Mouse (Mus musculus) ovary, postnatal 36 days (tissue): ENCODE measurements at regions not wholly inside any gene's neighbourhood (a gene's known extent, or its start where the extent isn't known, plus 50 kb on each side); places are given as distances from the start of the nearest gene placed in this dataset.

Experiments used
- DNase-seq: peaks from one replicate; pipeline ENCODE4 v3.0.0; 2022; ENCODE audit warnings: low spot score, mixed read lengths

DNA sequence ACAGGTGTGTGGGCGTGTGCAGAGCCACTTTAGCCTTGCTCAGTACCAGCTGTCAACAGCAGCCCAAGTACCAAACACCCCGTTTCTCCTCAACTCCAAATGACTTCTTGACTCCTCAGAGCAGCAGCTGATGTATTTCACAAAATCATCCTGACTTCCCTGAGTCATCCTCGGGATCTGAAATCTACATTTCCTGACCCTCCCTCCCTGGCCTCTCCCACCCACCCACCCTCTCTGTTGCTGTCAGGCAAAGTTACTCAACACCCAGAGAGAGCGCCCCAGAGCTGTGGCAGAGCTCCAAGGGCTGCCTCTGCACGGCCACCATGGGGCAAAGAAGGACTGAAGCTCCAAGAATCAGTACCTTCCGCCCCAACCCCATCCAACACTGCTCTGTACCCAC, 83.5 kb upstream of the Cyp1b1 start:
- no peak for DNase-seq

DNA sequence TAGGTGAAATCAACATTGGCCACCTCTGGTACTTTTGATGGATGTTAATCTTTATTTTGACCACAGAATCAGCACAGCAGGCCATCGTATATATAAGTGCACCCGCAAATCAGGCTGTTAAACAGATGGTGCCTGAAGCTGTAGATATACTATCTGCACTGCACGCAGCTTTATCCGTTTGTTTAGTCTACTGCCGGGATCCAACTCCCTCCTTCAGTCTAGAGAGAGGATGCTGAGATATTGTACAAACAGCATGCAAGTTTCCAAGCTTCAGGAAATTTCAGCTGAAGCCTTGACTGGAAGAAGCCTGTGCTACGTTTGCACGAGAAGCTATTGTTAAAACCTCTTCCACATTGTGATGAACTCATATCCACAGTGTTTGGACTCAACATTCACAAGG, 75.3 kb upstream of the Cyp1b1 start:
- no peak for DNase-seq

DNA sequence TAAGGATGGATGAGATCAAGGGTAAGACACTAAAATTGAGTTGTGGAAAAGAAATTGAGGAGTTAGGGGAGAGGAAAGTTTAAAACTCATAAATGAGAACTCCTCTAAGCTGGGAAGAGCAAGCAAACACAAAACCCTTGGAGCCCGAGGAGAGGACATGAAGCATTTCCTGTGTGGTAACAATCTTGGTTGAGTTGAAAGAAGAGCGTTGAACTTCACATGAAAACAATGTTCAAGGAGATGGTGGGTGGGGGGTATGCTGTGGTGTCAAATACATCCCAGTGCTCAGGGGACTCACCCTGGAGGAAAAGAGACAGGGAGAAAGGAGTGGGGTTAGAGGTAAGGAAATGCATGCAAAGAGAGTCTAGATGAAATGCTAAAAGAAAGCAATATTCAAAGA, 72.3 kb upstream of the Cyp1b1 start:
- DNase-seq: no peak

DNA sequence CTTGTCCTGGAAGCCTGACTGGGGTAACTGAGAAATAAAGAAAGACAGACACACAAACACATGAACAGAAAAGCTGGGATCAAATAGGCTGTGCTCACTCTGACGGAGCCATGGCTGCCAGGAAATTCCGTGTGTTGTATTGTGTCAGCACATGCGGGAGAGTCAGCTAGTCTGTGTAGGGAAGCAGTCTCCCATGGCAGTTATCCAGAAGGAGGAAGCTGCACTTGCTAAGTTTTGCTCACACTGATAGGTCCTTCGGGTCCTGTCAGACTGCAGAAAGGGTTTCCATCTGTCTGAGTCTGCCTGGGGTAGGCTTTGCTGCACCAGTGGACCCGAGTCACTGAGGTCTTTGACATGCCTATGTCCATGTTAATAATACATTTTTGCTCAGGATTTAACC, 71.8 kb upstream of the Cyp1b1 start:
- DNase-seq: no peak

DNA sequence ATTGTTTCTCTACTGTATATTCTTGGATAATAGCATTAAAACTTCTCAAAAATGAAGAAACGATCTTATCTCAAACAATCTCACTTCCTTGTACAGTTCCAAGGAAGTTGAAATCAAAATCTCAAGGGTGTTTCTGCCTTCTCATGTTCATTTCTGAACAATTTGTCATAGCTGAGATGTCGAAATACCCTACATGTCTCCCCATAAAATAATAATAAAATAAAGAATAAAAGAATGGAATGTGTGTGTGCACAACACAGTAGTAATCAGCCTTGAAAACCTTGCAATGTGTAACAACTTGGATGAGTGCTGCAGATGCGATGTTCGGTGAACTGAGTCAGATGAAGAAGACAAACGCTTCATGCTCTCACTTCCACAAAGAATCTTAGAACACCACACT, 71.4 kb upstream of the Cyp1b1 start:
- no peak for DNase-seq

DNA sequence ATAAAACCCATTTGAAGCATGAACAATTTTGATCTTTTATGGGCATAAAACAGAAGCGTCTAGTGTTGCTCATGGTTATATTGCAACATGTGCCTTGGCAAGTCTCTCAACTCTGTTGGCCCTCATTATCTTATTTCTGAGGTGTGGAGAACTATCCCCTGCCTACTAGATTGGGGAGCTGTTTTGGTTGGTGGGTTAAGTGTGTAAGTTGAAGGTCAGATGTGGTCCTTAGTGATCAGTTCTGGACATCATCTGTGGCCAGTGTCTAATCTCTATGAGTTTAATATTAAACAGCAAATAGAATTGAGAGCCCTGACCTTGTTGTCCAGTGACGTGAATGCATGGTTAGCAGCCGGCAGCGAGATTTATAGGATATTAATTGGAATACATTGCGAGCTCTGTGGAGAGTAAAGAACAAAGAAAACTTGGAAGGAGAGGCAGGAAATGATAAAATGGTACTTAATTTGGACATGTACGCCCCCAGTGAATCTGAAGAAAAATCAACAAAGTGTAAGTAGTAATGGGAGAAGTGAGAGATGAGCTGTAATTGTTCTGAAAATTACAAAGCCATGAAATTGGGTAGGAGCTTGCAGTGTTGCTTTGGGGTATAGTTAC, 69.5 kb upstream of the Cyp1b1 start:
- DNase-seq: no peak

DNA sequence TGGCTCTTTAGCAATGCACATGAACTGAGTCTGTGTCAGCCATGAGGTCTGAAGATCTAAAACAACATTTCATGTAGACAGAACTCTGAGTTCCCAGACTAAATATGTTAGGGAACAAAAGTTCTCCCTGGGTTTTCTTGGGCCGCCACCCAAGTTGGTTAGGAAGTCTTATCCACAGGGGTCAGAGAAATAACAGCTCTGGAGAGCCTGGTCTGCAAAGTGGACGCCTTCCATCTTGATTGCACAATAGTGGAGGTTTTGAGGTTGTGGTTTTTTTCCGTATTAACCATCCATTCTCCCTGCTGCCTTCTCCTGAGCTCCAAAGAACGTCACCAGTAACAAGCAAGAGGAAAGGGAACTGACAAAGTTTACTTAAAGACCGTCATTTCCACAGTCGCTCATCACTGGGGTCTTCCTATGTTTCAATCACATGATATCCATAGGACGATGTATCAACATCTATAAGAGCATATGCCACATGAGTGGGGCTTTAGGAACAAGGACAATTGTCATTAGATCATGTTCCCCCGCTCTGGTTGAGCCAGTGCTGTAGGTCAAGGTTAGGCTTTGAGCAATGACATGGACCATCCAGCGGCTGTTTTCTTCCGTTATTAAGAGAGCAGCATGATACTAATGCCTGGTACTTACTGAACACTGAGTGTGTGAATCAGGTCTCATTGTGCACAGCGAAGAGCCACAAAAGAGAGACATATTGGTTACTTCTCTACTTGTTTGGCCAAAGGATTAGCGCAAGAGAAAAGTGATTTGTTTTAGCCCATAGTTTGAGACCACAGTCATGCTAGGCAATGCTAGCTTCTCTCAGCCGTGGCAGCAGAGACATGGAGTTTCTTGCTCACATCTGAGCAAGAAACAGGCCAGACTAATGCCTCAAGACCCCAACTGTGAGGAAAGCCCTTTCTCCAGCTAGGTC, 67.1 kb upstream of the Cyp1b1 start:
- DNase-seq: peak; percentile 52

DNA sequence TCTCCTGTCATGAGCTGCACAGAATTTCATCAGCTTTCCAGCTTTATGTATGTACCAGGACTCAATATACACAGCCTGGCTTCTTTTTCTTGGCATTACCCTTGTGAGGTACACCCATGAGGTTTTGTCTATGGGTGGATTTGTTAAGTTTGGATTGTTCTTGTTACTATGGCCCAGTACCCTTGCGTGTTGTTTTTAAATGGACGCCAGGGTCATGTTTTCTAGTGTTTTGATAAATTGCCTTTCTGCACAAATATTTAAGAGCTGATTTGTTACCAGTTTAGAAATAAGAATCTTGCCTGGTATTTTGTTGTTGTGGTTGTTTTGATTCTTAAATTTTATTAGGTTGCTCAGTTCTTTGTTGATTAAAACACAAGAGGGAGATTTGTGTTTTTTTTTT, 66.4 kb upstream of the Cyp1b1 start:
- DNase-seq: no peak

DNA sequence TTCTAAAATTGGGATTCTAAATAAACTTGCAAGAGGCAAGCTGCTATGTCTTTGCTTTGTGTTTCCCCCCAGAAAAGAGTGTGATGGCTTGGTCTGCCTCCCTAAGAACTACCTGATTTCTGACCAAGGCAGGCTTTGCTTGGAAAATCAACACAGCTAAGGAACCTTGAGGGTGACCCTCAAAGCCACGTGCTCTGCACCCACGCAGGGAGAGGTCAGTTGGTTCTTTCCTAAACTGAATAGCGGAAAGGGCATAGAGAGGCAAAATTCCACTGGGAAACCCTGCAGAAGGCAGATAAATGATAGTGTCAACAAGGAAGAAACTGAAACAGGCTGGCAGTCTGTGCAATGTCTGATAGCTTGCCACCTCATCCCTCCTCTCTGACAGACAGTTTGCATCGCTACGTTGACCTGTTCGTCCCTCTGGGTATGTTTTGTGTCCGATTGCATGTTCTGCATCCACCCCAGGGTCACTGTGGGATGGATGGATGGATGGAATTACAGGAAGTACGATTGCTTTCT, 63.1 kb upstream of the Cyp1b1 start:
- peak; percentile 57 for DNase-seq

DNA sequence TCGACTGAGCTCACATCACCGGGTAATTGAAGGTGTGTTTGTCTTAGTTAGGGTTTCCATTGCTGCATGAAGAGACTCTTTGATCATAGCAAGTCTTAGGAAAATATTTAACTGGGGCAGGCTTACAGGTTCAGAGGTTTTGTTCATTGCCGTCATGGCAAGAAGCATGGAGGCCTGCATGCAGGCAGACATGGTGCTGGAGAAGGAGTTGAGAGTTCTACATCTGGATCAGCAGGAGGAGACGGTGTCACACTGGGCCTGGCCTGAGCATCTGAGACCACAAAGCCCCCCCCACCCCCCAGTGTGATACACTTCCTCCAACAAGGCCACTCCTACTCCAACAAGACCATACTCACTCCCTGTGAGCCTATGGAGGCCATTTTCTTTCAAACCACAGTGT, 61.3 kb upstream of the Cyp1b1 start:
- no peak for DNase-seq

DNA sequence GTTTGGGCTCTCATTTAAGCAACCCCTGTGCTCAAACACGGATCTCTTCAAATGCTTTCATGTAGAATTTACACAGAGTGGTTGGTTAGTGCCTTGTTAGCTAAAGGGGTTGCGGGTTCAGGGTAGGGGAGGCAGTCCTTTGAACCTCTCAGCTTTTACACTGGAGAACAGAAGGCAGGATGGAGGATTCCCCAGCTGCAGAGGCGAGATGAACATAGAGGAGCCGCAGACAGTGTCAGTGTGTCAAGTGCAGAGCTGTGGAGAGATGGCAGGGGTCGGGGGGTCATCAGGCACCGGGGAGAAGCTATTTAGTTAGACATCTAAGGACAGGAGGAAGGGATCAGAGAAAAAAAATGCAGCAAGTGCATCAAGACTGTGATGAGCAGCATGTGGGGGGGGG, 60.4 kb upstream of the Cyp1b1 start:
- no peak for DNase-seq

DNA sequence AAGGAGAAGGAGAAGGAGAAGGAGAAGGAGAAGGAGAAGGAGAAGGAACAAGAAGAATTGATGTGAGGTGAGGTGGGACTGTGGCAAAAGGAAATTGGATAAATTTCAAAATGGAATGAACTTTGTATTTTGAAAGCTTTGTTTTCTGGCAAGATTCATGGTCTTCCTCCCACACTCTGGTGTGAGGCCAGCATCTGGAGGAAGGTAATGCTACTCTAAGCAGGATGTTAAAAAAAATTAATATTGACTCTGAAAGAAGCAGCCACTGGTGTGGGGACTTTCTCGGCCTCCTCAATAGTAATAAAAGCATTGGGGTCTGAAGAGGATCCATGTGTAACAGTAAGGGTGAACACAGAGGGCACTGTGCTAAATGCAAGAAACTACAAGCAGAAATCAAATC, 59.4 kb upstream of the Cyp1b1 start:
- DNase-seq: no peak

DNA sequence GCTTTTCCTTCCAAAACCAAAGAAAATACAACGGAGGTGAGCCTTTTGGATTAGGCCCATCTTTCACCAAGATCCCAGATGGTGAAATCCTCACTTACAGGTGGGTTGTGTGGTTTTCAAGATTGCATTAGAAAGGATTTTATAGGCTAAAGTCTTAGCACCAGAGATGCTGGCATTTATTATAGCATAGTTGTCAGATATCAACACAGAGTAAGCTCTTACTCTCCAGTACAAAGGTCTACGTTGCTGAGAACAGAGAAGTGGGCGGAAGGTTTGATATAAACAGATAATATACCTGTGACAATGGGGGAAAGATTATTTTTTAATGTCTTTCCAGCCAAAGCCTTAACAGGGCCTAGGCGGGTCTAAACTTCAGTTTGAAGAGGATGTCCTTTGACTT, 57.4 kb upstream of the Cyp1b1 start:
- no peak for DNase-seq

DNA sequence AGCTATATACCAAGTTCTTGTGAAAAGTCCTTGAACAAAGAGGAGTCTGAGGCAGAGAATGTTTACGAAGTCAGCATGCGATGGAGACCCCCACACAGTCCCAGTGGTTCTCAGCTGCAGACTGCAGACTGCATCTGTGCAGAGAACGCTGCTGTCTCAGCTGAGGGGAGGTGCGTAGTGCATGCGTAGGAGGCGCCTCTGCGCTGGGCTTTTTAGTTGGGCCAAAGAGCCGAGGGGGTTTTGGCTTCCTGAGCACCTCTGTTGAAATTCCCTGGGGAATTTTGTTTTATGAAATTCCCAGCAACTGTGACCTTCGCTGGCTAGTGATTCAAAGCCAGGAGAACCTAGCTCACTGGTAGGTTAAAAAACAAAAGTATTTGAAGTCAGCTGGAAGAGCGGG, 56.9 kb upstream of the Cyp1b1 start:
- peak; percentile 66 for DNase-seq

DNA sequence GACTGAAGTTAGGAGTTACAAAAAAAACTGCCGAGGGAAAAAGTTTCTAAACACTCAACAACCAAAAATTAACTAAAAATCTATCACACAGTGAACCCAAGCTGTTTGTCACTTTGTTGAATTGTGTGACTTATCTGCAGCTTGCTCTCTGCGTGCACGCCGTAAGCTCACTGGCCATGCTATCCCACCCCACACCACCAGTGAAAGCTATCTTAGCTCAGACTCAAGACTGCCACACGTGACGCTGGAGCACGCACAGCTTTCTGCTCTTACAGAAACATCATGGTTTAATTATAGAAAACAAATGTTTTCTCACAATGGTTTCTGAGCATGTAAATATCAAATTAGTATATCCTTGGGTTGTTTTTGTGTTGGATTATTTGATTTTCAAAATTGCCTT, 56.0 kb upstream of the Cyp1b1 start:
- no peak for DNase-seq

DNA sequence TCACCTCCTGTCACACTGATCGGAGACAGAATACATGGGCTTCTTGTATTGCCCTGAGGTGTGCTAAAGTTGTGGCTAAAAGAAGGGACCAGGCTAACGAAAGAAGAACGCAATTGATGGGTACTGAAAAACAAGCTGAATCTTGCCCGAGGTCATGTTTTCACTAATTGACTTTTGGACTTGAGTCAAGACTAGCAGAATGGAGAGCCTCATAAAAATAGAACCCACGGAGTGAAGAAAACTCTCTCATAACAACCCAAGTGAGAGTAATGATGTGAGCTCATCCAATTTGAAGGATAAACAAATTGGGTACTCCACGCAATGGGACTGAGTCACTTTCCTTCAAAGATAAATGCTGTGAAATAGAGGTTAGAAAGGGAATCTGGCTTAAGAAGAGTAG, 55.0 kb upstream of the Cyp1b1 start:
- DNase-seq: no peak

DNA sequence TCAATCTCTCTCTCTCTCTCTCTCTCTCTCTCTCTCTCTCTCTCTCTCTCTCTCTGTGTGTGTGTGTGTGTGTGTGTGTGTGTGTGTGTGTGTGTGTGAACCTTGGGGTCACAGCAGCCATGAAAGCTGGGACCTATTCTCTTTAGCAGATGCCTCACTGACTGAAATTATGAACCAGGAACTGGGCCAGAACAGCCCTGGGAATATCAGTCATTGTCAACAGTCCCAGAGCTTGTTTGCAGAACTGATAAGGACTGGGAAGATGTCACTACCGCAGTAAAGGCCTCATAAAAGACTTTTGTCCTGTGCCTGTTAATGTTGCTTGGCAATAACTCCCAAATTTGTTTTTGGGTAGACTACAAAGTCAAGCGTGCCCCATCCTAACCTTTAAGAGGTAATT, 53.2 kb upstream of the Cyp1b1 start:
- no peak for DNase-seq

DNA sequence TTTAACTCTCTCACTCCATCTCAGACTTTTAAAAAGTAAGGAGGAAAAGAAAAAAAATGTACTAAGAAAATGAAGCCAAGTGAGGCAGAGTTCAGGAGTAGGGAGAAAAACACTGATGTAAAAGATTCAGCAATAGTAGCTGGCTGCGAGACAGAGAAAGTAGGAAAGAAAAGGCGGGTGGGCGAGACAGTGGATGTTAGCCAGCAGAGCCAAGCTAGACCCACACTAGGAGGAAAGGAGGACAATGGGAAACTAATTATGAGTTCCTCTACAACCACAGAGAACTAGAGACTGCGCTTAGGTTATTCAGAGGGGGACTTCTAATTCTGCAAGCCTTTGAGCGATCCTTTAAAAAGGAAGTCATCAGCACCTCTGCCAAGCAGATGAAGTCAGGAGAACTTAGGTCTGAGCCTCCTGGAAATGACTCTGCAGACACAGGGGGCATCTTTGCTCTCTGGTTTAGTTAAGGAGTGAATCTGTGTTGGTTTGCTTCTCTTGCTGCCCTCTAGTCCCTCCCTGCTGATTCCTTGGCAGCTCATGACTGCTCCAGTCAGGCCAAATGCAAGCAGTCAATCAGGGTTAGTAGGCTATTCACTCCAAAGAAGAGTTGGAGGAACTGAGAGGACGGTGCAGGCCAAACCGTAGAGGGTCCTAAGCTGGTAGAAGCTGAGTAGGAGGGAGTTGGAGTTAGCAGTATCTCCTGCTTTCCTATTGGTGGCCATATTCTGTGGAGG, 50.4 kb upstream of the Cyp1b1 start:
- DNase-seq: no peak
